Mouse (Mus musculus): ENCODE results near the gene Lgr6. TPM values are rescaled to one million over a fixed set of nuclear protein-coding genes. Genes with fewer than 3 reads are reported as not detected.

The Lgr6 gene
- total RNA-seq, 4 experiments from 2014 or later = 1.4 to 2.2 (median 1.9) TPM

DNA sequence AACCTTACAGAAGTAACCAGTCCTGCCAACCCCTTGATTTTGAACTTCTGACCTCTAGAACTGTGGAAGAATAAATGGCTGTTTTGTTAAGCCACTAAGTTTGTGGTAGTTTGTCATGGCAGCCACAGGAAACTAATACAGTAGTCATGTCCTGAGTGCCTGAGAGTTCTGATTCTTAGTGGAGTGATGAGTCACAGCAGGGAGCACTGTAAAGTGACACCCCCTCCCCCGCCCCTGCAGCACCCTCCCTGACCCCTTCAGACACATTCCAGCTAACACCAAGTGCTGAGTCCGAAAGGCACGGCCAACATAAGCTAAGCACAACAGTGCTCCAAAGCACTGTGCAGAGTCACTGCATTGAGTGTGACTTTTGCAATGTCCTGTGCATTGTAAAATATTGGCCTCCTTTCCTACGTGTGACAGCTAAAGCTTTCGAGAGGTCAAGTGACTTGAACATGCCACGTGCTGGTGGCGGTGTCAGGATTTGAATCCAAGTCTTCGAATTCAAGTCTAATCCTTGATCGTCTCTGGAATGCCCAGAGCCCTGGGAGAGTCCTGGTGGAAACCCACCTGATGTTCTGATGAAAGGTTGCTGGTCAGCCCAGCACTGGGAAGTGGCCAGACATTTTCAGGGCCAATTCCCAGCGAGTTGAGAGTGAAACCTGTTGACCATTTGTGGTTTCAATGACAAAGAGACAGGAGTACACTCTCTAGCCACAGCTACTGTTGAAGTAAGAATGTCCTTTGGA, 88.0 kb downstream of the Lgr6 start:
- DNase-seq (ENCODE audit: low spot score in 2 of 2) = no peak

DNA sequence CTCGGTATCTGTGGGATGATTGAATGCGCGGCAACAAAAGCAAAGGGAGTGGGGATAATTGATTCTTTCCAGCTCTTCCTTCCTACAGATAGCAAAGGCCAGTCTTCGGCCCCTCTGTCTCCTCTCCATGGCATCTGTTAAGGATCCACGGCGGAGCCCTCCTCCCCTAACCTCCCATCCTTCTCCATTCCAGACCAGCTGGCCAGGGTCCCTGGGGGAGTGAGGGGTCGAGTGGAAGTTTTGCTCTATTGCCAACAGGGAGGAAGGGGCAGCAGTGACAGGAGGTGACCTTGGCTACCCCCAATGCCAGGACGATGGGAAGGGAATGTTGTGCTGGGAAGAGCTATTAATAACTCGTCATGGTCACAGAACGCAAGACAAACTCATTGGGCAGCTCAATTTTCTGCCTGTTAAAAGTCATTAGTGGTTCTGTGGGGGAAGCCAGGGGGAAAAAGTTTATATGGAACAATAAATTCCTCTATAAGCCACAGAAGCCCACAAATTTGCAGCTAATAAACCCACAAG, 90.1 kb downstream of the Lgr6 start:
- DNase-seq (ENCODE audit: low spot score in 2 of 2) = no peak

DNA sequence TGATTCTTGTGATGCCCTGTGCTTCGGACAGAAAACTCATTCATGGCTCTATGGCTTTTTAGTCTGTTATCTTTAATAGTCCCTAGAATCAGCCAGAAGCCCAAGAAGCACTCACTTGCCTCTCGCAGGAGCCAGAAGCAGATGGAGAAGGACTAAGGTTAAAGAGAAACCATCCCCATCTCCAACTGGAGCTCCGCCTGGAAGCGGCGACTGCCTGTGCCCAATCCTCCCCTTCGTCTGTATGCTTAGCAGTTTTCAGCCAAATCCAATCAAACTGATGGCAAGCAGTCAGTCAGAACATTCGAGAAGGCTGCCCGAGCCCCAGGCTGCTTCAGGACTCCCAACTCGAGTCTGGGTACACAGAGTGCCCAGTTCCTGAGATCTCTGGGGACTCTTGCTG, 92.6 kb downstream of the Lgr6 start:
- DNase-seq (ENCODE audit: low spot score in 2 of 2) = no peak

DNA sequence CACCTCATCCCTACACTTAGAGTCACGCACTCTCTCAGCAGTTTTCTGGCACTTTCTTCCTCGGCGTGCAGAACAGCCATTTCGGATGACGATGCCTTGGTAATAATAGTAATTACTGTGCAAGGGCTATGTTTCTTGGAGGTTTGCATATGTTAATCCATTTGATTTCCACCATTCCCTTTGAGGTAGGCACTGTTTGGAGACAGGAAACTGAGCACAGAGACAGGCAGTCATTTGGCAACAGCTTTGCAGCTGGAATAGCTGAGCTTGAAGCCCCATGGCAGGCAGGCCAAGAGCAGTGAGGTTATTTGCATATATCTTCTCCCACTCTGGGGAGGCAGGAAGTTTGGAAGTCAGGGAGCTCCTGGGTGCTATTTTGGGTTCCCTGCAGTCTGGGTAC, 93.2 kb downstream of the Lgr6 start:
- no peak for DNase-seq (ENCODE audit: low spot score in 2 of 2)

DNA sequence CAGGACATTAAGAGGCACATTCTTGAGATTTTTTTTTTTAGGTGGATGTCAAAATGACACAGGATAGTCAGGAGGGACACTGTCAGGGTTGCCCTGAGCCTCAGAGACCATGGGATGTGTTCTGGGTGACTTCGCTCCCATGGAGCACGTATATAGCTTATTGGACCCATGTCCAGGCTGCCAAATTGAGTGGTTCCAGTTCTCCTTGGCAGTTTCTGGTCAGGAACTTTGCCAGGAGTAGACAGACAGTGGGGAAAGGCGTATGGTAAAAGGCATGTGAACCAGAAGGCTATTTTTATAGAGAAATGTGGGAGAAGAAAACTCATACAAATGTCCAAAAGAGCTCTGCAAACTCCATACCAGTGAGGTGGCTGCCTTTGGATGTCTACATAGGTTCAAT, 95.2 kb downstream of the Lgr6 start:
- no peak for DNase-seq (ENCODE audit: low spot score in 2 of 2)

DNA sequence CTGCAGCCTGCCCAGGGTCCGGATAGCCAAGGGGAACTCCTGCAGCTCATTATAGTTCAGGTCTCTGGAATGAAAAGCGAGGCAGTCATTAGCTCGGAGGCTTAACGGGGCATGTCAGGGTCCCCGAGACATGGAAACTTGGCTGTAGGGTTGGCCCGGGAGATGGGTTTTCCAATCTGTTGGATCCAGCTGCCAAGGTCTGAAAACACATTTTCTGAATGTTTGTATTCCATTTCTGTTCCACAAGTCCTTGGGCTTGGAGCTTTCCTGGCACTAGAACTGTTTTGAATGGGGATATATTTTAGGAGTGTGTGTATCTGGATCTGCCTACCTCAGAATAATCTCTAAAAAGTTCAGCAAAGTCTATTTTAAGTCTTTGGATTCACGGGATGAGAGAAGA, 99.4 kb downstream of the Lgr6 start:
- DNase-seq (ENCODE audit: low spot score in 2 of 2) = no peak

DNA sequence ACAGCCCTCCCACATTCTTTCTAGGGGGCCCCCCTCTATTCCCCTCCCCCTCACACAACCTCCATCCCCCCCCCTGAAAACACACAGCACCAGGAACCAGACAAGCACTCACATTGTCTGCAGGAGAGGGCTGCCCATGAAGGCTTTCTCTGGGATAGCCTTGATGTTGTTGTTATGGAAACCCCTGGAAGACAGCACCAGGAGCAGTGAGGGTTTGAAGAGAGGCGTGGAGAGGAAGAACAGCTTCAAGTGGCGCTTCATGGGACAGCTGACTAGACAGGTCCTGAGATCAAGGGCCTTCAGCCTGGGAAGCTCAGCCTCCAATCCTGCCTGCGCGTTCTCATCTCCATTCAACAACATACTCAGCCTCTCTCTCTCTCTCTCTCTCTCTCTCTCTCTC, 101.7 kb downstream of the Lgr6 start:
- no peak for DNase-seq (ENCODE audit: low spot score in 2 of 2)

DNA sequence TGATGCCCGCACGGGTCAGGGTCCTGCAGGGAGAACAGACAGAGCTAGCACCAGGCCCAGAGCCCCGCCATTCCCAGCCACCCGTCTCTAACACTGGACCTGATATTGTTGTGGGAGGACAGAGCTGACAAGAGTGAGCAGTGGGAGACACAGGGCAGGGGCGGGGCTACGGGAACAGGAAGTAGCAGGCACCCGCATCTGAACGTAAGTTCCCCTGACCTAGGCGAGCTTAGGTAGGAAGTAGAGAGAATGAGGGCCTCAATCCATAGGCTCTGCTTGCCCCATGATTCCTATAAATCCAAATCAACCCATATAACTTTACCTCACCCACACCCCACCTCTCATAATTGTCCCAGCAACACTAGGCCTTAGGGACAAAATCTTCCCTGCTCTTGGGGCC, 104.5 kb downstream of the Lgr6 start:
- no peak for DNase-seq (ENCODE audit: low spot score in 2 of 2)

DNA sequence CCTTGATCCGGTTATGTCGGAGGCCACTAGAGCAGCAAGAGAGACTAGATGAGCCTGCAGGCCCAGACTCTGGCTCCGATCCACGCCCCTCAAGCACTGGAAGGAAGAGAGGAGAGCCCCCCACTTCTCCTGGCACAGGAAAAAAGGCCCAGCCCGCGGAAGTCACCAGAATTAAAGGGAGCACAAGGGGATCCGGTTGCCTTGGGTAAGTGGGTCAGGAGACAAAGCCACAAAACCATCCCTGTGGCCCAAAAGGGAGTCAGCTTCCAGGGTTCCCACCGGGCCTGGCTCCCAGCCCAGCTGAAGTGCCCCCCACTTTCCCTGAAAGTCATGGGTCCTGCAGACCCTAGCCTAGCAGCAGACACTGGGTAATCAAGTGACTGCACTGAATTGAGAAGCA, 106.8 kb downstream of the Lgr6 start:
- DNase-seq (ENCODE audit: low spot score in 2 of 2) = no peak

DNA sequence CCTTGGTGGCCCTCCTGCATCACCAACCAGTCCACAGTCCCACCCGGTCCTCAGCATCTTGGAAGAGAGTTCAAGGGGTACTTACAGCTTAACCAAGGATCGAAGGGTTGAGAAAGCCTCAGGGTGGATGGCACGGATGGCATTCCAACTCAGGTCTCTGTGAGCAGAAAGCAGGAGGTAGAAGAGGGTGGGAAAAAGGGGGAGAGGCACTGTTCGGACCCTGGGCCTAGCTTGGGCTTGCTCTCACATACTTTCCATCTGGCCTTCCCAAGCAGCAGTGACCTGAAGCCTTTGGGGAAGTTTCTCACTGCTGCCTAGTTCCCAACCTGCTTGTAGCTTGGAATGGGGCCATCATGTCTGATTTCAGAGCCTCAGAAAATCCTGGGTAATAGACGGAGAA, 107.5 kb downstream of the Lgr6 start:
- DNase-seq (ENCODE audit: low spot score in 2 of 2) = no peak

DNA sequence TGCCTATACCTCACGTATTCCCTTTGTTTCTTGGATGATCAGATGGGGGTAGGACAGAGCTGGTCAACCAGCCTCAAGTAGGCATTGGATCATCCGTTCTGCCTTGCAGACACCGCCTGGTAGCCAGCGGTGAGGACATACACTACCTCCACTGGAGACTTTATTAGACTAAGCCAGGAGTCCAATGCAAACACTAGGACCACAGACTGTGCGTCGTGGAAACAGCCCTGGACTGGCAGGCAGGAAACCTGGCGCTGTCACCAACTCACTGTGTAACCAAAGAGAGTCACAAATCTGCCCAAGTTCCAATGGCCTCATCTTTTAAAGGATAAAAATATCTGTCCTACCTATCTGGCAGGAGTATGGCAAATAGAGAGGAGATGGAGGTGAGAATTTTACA, 108.6 kb downstream of the Lgr6 start:
- DNase-seq (ENCODE audit: low spot score in 2 of 2) = no peak

DNA sequence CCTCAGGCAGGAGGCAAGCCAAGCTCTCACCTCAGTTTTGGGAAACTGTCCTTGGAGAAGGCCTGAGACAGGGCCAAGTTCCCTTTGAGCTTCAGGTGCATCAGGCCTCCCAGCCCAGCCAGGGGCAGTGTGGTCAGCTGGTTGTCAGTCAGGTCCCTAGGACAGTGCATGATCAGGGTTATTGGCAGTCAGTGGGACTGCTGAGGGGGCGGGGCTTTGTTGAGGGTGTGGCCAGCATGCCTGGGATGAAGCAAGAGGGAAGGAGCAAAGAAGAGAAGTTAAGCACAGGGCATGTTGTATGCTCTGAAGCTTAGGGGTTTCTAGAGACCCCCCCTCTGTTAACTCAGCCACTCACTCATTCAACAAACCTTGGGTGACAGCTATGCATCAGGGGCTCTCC, 109.1 kb downstream of the Lgr6 start:
- no peak for DNase-seq (ENCODE audit: low spot score in 2 of 2)

DNA sequence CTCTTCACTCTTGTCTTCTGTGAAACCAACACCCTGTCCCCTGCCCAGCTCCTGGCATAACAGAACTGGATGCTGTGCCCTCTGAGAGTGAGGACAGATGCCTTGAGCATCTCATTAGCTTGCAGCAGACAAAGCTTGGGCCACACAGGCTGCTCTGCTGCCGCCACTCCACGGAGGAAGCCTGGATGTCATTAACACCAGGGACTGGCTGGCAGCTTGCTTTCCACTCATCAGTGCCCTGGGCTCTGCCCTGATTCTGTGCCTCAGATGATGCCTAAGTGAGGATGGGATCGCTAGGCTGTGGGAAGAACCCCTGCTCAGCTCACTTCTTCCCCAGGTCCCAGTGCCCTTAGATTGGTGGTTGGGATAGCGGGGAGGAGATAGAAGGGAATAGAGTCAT, 109.6 kb downstream of the Lgr6 start:
- no peak for DNase-seq (ENCODE audit: low spot score in 2 of 2)

DNA sequence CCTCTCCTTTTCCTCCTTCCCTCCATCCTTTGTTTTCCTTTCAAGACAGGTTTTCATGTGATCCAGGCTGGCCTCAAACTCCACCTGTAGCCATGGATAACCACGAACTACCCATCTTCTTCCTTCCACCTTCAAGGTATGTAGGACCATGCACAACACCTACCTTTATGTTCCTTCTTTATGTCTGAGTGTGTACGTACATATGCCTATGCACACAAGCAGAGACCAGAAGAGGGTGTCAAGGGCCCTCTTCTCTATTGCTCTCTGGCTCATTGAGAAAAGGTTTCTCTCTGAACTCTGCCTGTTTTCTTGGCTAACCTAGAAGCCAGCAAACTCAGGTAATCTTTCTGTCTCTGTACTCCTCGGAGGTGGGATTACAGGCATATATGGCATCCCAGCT, 110.3 kb downstream of the Lgr6 start:
- DNase-seq (ENCODE audit: low spot score in 2 of 2) = no peak

DNA sequence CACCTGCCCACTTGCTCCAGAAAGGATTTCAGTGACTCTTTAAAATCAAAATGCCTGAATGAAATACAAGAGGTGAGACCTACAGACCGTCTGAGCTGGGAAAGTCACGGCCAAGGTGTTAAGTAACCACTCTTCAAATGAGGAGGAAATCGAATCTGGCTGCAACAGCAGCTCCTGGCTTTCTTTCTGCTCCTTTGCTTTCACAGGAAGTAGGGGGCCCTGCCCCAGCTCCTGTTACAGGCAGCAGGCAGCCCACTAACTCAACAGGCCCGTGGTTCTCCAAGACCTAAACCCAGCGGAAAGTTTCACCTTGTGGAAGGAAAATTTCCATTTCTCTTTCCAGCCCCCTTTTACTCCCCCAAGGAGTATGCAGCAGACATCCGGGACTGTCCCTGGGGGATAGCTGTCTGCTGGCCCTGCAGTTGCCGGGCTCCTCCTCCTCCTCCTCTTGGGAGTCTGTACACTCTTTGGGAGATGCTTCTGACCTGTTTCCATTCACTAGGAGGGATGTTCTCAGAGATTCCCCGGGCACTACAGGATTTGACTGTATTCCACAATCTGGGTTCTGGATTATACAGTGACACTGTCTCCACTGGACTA, 112.9 kb downstream of the Lgr6 start:
- DNase-seq (ENCODE audit: low spot score in 2 of 2) = no peak

DNA sequence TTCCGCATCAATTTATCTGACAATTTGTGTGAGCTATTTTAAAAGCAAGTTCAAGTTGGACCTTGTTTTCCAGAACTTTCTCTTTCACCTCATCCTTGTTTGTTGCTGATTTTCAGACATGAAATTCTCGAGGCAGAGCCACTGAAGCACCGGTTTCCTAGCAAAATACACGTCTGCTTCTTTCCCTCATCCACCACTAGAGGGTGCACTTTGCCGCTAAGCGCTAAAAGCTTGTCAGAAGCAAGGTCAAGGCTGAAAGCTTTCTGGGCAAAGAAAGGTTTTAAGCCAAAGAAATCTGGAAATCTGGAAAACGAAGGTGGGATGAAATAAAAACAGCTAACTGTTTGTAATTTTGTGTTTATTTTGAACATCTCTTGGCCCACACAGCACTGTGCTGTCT, 115.7 kb downstream of the Lgr6 start:
- DNase-seq (ENCODE audit: low spot score in 2 of 2) = peak; percentile 63 to 86

DNA sequence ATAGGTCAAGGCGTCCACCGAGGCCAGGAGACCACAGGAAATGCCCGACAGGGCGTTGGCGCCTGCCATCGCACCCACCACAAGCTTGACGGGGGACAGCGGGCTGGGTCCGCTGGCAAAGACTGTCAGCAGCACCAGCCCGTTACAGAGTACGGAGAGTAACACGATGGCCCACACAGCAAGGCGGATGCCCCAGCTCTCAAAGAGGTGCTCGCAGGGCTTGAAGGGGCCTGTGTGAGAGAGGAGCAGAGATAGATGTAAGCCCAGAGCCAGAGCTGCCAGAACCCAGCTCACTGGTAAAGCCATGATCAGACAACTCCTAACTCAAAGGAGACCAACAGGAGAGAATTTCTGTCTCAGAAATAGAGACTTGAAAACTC, 117.1 kb downstream of the Lgr6 start:
- DNase-seq (ENCODE audit: low spot score in 2 of 2) = no peak

DNA sequence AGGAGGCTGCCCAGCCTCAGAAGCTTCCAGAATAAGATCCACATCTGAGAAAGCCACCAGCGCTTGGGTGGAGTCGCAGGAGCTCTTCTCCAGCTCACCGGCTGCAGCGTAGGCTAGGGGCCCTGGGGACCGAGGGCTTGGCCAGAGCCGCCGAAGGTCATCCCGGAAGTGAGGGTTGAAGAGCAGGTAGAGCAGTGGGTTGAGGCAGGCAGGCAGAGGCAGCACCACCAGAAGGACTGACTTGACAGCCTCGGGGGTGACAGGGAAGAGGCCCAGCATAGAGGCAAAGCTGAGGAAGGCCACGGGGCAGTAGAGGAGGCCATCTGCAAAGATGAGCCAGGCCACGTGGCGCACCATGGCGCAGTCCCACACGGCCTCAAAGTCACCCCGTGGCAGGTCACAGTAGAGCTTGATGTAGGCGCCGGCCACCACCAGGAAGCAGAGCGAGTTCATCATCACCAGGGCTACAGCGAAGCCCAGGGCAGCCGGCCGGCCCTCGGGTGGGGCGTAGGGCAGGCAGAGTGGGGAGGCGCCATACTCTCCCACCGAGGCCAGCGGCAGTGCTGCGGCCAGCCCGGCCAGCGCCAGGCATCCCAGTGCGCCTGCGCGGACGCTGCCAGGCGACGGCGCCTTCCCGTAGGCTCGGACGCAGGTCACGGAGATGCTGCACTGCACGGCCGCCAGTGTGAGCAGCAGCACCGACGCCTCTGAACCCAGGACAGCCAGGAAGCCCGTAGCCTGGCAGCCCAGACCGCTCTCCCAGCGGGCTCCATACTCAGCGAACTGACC, 117.7 kb downstream of the Lgr6 start:
- peak in 1 of 2 experiments; percentile 54 for DNase-seq (ENCODE audit: low spot score in 2 of 2)

DNA sequence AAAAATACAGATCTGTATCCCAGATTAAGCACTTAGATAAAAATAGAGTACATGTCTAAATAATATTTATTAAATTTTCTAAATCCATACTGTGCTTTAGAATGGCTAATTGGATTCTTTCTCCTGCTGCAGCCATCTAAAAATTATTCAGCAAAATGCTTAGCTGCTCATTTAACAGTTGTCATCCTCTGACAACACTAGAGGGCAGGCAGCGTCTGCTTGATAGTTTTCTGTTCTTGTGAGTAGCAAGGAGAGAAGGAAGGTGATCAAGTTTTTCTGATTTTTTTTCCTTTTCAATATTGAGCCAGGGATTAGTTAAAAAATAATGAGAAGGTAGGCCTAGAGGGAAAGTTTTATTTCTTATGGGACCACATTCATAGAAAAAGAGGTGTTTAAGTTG, 132.2 kb downstream of the Lgr6 start:
- DNase-seq (ENCODE audit: low spot score in 2 of 2) = no peak

DNA sequence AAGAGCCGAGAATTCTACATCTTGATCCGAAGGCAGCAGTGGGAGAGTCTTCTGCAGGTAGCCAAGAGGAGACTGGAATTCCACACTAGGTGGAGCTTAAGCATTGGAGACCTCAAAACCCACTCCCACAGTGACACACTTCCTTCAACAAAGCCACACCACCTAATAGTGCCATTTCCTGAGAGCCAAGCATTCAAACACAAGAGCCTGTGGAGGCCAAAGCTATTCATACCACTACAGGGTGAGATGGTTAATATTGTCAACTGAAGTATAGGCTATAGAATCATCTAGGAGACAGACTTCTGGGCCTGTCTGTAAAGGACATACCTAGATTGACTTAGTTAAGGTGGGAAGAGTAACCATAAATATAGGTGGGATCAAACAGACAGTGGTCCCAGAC, 139.6 kb downstream of the Lgr6 start:
- no peak for DNase-seq (ENCODE audit: low spot score in 2 of 2)

DNA sequence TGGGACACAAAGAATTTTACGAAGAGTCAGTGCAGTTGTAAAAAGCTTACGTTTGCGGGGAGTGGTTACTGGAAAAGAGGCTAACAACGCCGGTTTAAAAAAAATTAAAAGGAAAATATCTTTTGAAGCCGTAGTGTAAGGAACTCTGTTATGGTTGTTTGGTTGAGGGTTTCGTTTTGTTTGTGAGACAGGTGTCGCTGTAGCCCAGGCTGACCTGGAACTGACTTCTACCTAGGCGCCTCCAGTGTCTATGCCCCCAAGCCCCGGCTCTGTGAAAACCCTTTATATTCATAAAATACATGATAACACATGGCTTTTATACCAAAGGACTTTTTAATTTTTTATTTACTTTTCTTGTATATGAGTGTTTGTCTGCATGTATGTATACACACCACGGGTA, 142.3 kb downstream of the Lgr6 start:
- DNase-seq (ENCODE audit: low spot score in 2 of 2) = no peak

DNA sequence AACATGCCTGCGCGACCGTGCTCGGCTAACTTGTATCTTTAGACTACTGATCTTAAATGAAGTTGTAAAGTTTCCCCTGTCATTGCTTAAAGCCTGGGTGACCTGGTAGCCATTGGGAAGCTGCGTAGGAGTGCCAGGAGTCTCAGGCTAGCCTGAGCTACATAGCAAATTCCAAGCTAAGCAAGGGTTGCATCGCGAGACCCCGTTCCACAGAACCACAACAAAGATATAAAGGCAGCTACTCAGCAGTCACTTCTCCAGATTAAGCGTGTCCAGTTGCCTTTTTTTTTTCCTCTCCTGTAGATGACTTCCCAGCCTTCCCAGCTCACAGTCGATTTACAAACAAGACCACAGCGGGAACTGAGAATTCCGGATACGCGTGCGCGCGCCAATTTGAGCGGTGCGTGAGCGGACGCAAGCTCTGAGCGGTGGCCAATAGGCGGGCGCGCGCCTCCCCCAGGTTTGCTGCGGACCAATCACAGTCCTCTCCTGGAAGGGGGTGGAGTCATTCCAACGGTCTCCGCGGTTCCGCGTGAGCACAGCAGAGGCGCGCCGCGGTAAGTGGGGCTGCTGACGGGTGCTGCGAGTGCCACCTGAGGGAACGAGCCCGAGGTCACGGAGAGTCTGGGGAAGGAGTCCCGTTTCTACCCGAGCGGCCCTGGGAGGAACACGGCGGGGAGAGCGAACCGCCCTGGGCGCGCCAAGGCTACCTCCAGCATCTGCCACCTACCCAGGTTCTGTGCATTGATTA, 142.8 kb downstream of the Lgr6 start, which contains the start of gene Ube2t:
Gene Ube2t, plus strand, starts transcription at position 513 of the 751 bp plus-strand sequence.
- DNase-seq (ENCODE audit: low spot score in 2 of 2) = peak; percentile 87 to 92
